Mouse (Mus musculus): Measurements from ENCODE around the gene Sfmbt2. TPM values are rescaled to one million over a fixed set of nuclear protein-coding genes. Genes with fewer than 3 reads are reported as not detected.

Gene Sfmbt2
- polyA plus RNA-seq, 1 experiment, result 3.1 TPM

DNA sequence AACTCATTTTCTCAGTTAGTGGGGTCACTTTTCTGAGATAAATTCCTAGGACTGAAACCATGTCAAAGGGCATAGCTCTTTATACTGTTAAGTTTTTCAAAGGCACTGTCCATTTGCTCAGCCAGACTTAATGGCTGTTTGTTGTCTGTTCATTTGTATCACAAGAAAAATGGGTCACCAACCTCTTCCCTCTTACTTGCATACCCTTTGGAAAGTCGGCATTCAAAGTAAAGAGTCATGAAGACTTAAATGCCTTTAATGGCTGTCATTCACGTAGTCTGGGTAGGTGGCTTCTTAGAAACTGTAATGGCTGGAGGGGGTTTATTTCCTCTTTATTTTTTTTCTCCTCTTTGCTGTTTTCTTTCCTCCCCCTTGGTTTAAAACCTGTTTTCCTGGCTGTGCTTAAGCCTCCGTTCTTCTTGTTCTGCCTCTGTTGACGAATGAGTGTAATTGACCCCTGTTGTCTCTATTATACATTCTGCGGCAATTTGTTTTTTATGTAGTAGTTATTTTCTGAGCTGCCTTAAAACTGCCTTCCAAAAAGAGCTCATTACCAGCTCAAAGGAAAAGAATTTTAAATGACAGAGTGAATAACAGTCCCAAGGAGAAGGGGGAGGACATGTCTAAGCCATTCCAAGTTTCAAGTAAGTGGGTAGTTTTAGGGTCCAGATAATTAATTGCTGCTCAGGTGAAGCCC lies 151.6 kb downstream of the Sfmbt2 start:
- no peaks in the 10 kb centered on the region for H3K4me1 ChIP-seq (ENCODE audit: control insufficient read depth, insufficient read depth, low read length)
- no peak overlapping the region for H3K4me3 ChIP-seq (ENCODE audit: insufficient read depth, low read length)
- no peak overlapping the region for H3K27ac ChIP-seq (ENCODE audit: insufficient read depth, low read length)
- TF ChIP-seq CTCF (IDR thresholded peaks at IDR 0.05; ENCODE audit: borderline replicate concordance, insufficient read depth, low read length), result no peak
- TF ChIP-seq POLR2A (IDR thresholded peaks at IDR 0.05; ENCODE audit: low read depth, low read length), result no peak

DNA sequence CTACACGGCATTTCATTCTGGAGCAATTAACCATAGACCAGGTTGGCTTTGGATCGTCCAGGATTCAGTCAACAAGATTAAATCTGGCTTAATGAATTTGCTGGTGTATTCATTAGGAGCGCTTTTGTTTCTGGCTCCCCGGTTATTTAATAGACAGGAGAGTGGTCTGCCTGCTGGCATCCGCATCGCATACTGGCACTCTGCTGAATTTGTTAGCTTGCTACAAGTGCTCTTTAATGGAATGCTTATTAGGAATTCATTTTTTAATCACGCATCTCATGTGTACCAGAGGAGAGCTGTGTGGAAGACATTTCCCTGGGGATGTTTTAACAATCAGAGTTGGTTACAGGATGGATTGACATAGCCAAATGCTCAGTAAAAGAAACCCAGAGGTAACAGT lies 155.3 kb downstream of the Sfmbt2 start:
- TF ChIP-seq CTCF (IDR thresholded peaks at IDR 0.05; ENCODE audit: borderline replicate concordance, insufficient read depth, low read length) (no peak), POLR2A (IDR thresholded peaks at IDR 0.05; ENCODE audit: low read depth, low read length) (no peak)
- H3K4me1 ChIP-seq (ENCODE audit: control insufficient read depth, insufficient read depth, low read length), result no peaks in the 10 kb centered on the region
- H3K4me3 ChIP-seq (ENCODE audit: insufficient read depth, low read length), result no peak overlapping the region
- no peak overlapping the region for H3K27ac ChIP-seq (ENCODE audit: insufficient read depth, low read length)

DNA sequence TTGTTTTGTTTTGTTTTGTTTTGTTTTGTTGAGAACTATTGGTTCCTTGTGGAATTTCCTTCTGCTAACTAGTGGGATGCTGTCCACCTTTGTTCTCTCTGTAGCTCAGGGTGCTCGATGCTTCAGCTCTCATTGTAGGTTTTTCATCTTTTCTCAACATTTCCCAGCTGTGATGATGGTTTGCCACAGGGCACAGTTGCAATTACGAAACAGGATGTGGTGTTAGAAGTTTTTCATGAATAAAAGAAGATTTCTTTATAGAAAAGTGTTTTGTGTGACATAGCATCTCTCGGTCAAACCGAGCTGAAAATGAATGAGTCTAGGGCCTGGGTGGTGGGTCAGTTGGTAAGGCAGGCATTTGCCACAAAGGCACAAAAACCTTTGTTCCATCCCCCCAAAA lies 171.5 kb downstream of the Sfmbt2 start:
- H3K4me1 ChIP-seq (ENCODE audit: control insufficient read depth, insufficient read depth, low read length), result no peaks in the 10 kb centered on the region
- no peak overlapping the region for H3K4me3 ChIP-seq (ENCODE audit: insufficient read depth, low read length)
- TF ChIP-seq CTCF (IDR thresholded peaks at IDR 0.05; ENCODE audit: borderline replicate concordance, insufficient read depth, low read length), result no peak
- no peak for TF ChIP-seq POLR2A (IDR thresholded peaks at IDR 0.05; ENCODE audit: low read depth, low read length)
- H3K27ac ChIP-seq (ENCODE audit: insufficient read depth, low read length), result no peak overlapping the region

DNA sequence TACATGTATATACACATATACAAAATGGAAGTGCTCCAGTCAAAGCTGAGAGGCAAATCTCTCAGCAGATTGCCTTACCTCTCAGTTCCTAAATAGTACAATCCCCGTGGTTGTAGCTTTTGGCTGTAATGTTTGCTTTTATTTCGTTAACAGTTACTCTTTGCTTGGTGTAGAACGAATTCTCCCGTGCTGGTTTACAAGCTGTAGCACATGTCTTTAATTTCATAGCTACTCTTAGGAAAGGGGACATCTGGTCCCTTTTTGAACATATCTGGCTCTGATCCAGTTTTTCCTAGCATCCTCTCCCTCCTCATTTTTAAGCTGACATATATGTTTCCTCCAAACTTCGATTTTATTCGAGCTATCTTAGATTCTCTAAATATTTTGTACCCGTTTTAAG lies 172.1 kb downstream of the Sfmbt2 start:
- Histone ChIP-seq H3K4me3 (ENCODE audit: insufficient read depth, low read length) (no peak overlapping the region), H3K4me1 (ENCODE audit: control insufficient read depth, insufficient read depth, low read length) (no peaks in the 10 kb centered on the region), H3K27ac (ENCODE audit: insufficient read depth, low read length) (no peak overlapping the region)
- TF ChIP-seq CTCF (IDR thresholded peaks at IDR 0.05; ENCODE audit: borderline replicate concordance, insufficient read depth, low read length) (no peak), POLR2A (IDR thresholded peaks at IDR 0.05; ENCODE audit: low read depth, low read length) (no peak)

DNA sequence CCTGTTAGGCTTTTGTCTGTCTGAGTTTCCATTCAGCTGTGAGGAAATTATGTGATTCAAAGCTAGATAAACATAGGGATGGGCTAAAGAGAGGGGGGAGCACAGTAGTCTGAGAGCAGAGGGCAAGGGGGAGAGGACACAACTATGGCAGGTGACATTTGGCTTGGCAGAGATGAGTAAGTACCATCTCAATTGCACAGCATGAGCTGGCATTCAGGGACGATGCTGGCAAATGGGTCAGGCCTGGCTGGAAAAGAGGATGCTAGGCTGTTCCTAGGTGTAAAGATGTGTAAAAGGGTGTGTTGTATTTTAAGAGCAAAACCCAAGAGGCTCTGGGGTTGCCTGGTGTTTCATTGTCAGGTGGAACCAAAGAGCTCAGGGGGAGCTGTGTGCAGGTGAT lies 188.5 kb downstream of the Sfmbt2 start:
- no peak for TF ChIP-seq POLR2A (IDR thresholded peaks at IDR 0.05; ENCODE audit: low read depth, low read length)
- Histone ChIP-seq H3K4me1 (ENCODE audit: control insufficient read depth, insufficient read depth, low read length) (no peaks in the 10 kb centered on the region), H3K4me3 (ENCODE audit: insufficient read depth, low read length) (no peak overlapping the region), H3K27ac (ENCODE audit: insufficient read depth, low read length) (no peak overlapping the region)

DNA sequence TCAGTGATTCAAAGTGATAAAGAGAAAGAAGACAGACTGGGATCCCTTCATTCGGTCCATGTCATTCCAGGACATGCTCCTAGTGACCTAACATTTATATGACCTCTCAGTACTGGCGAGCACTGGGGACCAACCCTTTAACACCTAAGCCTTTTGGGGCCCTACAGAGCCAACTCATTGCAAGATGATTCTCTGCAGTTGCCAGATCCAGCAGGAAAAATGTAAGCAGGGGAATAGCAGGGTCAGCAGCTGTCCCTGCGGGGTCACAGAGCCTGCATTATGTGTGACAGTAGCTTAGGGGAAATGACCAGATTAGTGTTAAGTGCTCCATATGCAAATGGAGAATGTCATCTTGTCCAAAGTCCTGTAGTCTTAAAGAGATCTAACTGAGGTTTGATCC lies 195.2 kb downstream of the Sfmbt2 start:
- Histone ChIP-seq H3K4me3 (ENCODE audit: insufficient read depth, low read length) (no peak overlapping the region), H3K27ac (ENCODE audit: insufficient read depth, low read length) (no peak overlapping the region), H3K4me1 (ENCODE audit: control insufficient read depth, insufficient read depth, low read length) (no peaks in the 10 kb centered on the region)
- TF ChIP-seq POLR2A (IDR thresholded peaks at IDR 0.05; ENCODE audit: low read depth, low read length) (no peak), CTCF (IDR thresholded peaks at IDR 0.05; ENCODE audit: borderline replicate concordance, insufficient read depth, low read length) (no peak)

DNA sequence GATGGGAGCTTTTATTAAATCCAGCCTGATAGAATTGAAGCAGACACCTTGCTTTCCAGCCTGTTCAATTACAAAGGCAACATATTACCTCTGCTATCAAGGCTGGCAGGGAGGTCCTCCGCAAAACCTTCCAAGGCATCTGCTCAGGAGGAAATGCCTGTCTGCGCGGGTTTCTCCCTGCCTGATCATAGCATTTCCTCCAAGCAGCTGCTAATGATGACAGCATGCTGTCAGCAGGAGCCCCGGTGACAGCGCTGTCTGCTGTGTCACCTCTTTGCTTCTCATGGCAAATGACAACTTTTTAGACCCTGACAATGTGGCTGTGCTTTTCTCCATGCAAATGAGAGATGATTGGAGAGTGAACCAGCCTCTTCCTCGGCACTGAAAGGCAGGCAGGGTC lies 199.1 kb downstream of the Sfmbt2 start:
- Histone ChIP-seq H3K4me1 (ENCODE audit: control insufficient read depth, insufficient read depth, low read length) (no peaks in the 10 kb centered on the region), H3K4me3 (ENCODE audit: insufficient read depth, low read length) (no peak overlapping the region), H3K27ac (ENCODE audit: insufficient read depth, low read length) (no peak overlapping the region)
- TF ChIP-seq CTCF (IDR thresholded peaks at IDR 0.05; ENCODE audit: borderline replicate concordance, insufficient read depth, low read length) (no peak), POLR2A (IDR thresholded peaks at IDR 0.05; ENCODE audit: low read depth, low read length) (no peak)

DNA sequence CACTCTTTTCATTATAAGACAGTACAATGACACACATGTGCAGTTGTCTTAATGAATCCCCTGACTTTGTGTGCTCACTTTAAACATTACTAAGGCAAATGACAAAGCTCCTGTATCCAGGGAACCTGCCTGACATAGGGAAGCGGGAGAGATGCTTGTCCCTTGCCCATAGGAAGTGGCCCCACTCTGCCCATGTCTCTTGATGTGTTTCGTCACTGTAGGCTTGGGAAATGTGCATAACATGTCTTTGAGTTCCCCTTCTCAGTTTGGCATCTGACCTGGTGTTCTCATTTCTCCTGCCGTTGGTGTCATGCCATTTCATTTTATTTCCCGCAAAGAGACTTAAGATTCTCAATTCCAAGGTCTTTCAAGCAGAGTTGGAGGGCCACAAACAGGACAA lies 202.0 kb downstream of the Sfmbt2 start:
- Histone ChIP-seq H3K4me3 (ENCODE audit: insufficient read depth, low read length) (no peak overlapping the region), H3K4me1 (ENCODE audit: control insufficient read depth, insufficient read depth, low read length) (no peaks in the 10 kb centered on the region), H3K27ac (ENCODE audit: insufficient read depth, low read length) (no peak overlapping the region)
- TF ChIP-seq CTCF (IDR thresholded peaks at IDR 0.05; ENCODE audit: borderline replicate concordance, insufficient read depth, low read length) (no peak), POLR2A (IDR thresholded peaks at IDR 0.05; ENCODE audit: low read depth, low read length) (no peak)

DNA sequence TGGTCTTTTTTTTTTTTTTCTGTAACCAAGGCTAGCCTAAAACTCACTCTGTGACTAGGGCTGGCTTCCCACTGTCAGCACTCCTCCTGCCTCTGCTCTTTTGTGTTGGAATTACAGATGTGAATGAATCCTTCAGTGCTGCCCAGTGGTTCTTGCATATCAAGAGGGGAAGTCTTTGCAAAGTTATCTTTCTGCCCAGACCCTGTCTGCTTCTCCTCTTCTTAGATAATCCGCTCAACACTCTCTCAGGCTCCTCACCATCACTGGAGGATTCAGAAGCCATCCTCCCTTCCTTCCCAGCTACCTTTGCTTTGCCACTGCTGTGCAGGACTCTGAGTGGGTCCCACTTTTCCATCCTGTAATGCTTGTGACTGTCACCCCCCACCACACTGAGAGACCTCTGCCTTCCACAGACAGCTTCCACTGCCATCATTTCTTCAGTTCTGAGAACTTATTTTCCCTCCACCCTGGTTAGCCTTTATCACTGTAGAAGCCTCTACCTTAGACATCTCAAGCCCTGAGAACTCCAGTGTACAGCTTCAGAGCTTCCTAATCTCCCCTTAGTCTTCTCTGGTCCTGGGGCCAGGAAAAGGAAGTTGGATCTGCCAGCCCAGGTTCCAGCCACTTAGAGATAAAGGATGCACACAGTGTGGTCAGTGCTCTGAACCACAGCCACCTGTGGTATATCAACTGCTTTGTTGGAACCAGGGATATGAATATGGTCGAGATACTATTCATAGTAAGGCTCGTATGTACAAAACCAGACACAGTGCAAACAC lies 205.8 kb downstream of the Sfmbt2 start:
- Histone ChIP-seq H3K27ac (ENCODE audit: insufficient read depth, low read length) (no peak overlapping the region), H3K4me3 (ENCODE audit: insufficient read depth, low read length) (no peak overlapping the region), H3K4me1 (ENCODE audit: control insufficient read depth, insufficient read depth, low read length) (no peaks in the 10 kb centered on the region)
- TF ChIP-seq POLR2A (IDR thresholded peaks at IDR 0.05; ENCODE audit: low read depth, low read length), result no peak
- no peak for TF ChIP-seq CTCF (IDR thresholded peaks at IDR 0.05; ENCODE audit: borderline replicate concordance, insufficient read depth, low read length)

DNA sequence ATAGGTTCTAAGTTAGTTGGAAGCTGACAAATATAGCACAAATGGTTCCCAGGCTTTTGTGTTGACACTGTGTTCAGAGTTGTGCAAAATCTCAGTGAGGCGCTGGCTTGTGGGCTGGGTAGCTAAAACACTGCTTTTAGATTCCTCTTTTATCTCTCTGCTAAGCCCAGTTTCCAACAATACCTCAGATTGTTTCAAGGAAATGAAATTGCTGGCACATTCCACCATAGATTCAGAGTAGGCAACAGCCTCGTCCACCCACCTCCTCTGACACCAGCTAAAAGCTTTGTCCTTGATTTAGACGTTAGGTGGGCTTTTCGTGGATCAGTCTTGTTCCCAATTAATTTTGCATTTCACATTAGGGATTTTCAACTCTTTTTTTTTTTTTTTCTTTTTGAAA lies 212.4 kb downstream of the Sfmbt2 start:
- no peak overlapping the region for H3K4me3 ChIP-seq (ENCODE audit: insufficient read depth, low read length)
- H3K4me1 ChIP-seq (ENCODE audit: control insufficient read depth, insufficient read depth, low read length), result no peaks in the 10 kb centered on the region
- H3K27ac ChIP-seq (ENCODE audit: insufficient read depth, low read length), result no peak overlapping the region
- TF ChIP-seq CTCF (IDR thresholded peaks at IDR 0.05; ENCODE audit: borderline replicate concordance, insufficient read depth, low read length) (no peak), POLR2A (IDR thresholded peaks at IDR 0.05; ENCODE audit: low read depth, low read length) (no peak)
